Mouse (Mus musculus) MEL (cell line): Measurements from ENCODE around the gene Vwa3a. TPM values are rescaled to one million over a fixed set of nuclear protein-coding genes. Genes with fewer than 3 reads are reported as not detected.

Source experiments
- DNase-seq: peaks from one replicate; pipeline ENCODE4 v3.0.0; 2011; ENCODE audit warnings: low read depth, low spot score
- H3K27ac ChIP-seq: 2 replicates; pipeline ENCODE4 v1.5.1; 2012; ENCODE audit warnings: low read depth, mild to moderate bottlenecking, control low read depth, low read length, moderate library complexity; ENCODE audit not compliant: control insufficient read depth
- H3K27me3 ChIP-seq, 2 experiments: fragments of 150-350 bp in 1 of 2; sonication (generic) in 1 of 2; 2 replicates each; pipeline ENCODE4 v1.6.1; 2012; ENCODE audit warnings: low read length in 2 of 2, mild to moderate bottlenecking in 2 of 2, improper control_type of control experiment in 1 of 2, moderate library complexity in 1 of 2; ENCODE audit not compliant: insufficient read depth in 2 of 2, control insufficient read depth in 1 of 2
- H3K36me3 ChIP-seq, 2 experiments: 2 replicates each; pipeline ENCODE4 v1.6.1; 2012 to 2014; ENCODE audit warnings: low read length in 2 of 2, improper control_type of control experiment in 1 of 2, inconsistent platforms in 1 of 2, mild to moderate bottlenecking in 1 of 2; ENCODE audit not compliant: insufficient read depth in 2 of 2, control insufficient read depth in 1 of 2
- H3K4me1 ChIP-seq, 2 experiments: fragments of 150-350 bp in 1 of 2; sonication (generic) in 1 of 2; 2 replicates each; pipeline ENCODE4 v1.6.1; 2012; ENCODE audit warnings: low read length in 2 of 2, improper control_type of control experiment in 1 of 2, mild to moderate bottlenecking in 1 of 2; ENCODE audit not compliant: insufficient read depth in 2 of 2, control insufficient read depth in 1 of 2
- H3K4me3 ChIP-seq, 2 experiments: fragments of 150-350 bp in 1 of 2; sonication (generic) in 1 of 2; 2 replicates each; pipeline ENCODE4 v1.5.1; 2012; ENCODE audit warnings: low read depth in 2 of 2, low read length in 2 of 2, mild to moderate bottlenecking in 2 of 2, moderate library complexity in 2 of 2, control low read depth in 1 of 2, improper control_type of control experiment in 1 of 2; ENCODE audit not compliant: control insufficient read depth in 1 of 2, insufficient read depth in 1 of 2
- H3K79me2 ChIP-seq: 2 replicates; pipeline ENCODE4 v1.6.1; 2012; ENCODE audit warnings: mild to moderate bottlenecking, low read length, moderate library complexity; ENCODE audit not compliant: control insufficient read depth, poor library complexity, insufficient read depth
- H3K9ac ChIP-seq: 2 replicates; pipeline ENCODE4 v1.6.1; 2012; ENCODE audit warnings: low read depth, mild to moderate bottlenecking, control low read depth, low read length, moderate library complexity; ENCODE audit not compliant: control insufficient read depth, poor library complexity, severe bottlenecking
- H3K9me3 ChIP-seq: fragments of 150-350 bp; sonication (generic); replicated peaks from 2 replicates; pipeline ENCODE4 v1.6.1; 2012; ENCODE audit warnings: mild to moderate bottlenecking, low read length, improper control_type of control experiment, moderate library complexity; ENCODE audit not compliant: insufficient read depth
- BHLHE40 ChIP-seq: IDR thresholded peaks from 2 replicates; pipeline ENCODE4 v1.6.1; 2012; ENCODE audit warnings: low read depth, mild to moderate bottlenecking, inconsistent platforms, low read length, improper control_type of control experiment, borderline replicate concordance
- CHD1 ChIP-seq: IDR thresholded peaks from 2 replicates; pipeline ENCODE4 v1.6.1; 2012; ENCODE audit warnings: low read depth, mild to moderate bottlenecking, inconsistent platforms, low read length, improper control_type of control experiment
- CHD2 ChIP-seq: IDR thresholded peaks from 2 replicates; pipeline ENCODE4 v1.6.1; 2011; ENCODE audit warnings: low read length, improper control_type of control experiment
- ELF1 ChIP-seq: IDR thresholded peaks from 2 replicates; pipeline ENCODE4 v1.6.1; 2014; ENCODE audit warnings: low read depth, mild to moderate bottlenecking, inconsistent platforms, low read length, improper control_type of control experiment, moderate library complexity
- EP300 ChIP-seq, 2 experiments: IDR thresholded peaks; 2 replicates each; pipeline ENCODE4 v1.6.1; 2011; ENCODE audit warnings: improper control_type of control experiment in 2 of 2, low read length in 2 of 2, low read depth in 1 of 2, mild to moderate bottlenecking in 1 of 2
- ETS1 ChIP-seq: IDR thresholded peaks from 2 replicates; pipeline ENCODE4 v1.6.1; 2012; ENCODE audit warnings: low read depth, mild to moderate bottlenecking, inconsistent platforms, low read length, improper control_type of control experiment, moderate library complexity
- GATA1 ChIP-seq: IDR thresholded peaks from 2 replicates; pipeline ENCODE4 v1.6.1; 2011; ENCODE audit warnings: low read depth, low read length, improper control_type of control experiment
- HCFC1 ChIP-seq: IDR thresholded peaks from 2 replicates; pipeline ENCODE4 v1.6.1; 2012; ENCODE audit warnings: low read depth, mild to moderate bottlenecking, inconsistent platforms, low read length, improper control_type of control experiment, moderate library complexity
- JUND ChIP-seq: IDR thresholded peaks from 2 replicates; pipeline ENCODE4 v1.6.1; 2011; ENCODE audit warnings: low read depth, mild to moderate bottlenecking, improper control_type of control experiment, low read length
- MAFK ChIP-seq: IDR thresholded peaks from 2 replicates; pipeline ENCODE4 v1.6.1; 2011; ENCODE audit warnings: low read depth, mild to moderate bottlenecking, low read length, improper control_type of control experiment, borderline replicate concordance
- MAX ChIP-seq: IDR thresholded peaks from 2 replicates; pipeline ENCODE4 v1.6.1; 2011; ENCODE audit warnings: low read length, improper control_type of control experiment
- MAZ ChIP-seq: IDR thresholded peaks from 2 replicates; pipeline ENCODE4 v1.6.1; 2012; ENCODE audit warnings: low read depth, mild to moderate bottlenecking, inconsistent platforms, low read length, improper control_type of control experiment
- MXI1 ChIP-seq: IDR thresholded peaks from 2 replicates; pipeline ENCODE4 v1.6.1; 2011; ENCODE audit warnings: mild to moderate bottlenecking, low read depth, low read length, improper control_type of control experiment
- MYB ChIP-seq: IDR thresholded peaks from 2 replicates; pipeline ENCODE4 v1.6.1; 2011; ENCODE audit warnings: mild to moderate bottlenecking, low read depth, low read length, improper control_type of control experiment
- MYC ChIP-seq: IDR thresholded peaks from 2 replicates; pipeline ENCODE4 v1.6.1; 2011; ENCODE audit warnings: low read depth, mild to moderate bottlenecking, low read length, improper control_type of control experiment, moderate library complexity
- NELFE ChIP-seq: IDR thresholded peaks from 2 replicates; pipeline ENCODE4 v1.6.1; 2011; ENCODE audit warnings: low read depth, low read length, improper control_type of control experiment
- NRF1 ChIP-seq: IDR thresholded peaks from 2 replicates; pipeline ENCODE4 v1.6.1; 2014; ENCODE audit warnings: low read depth, mild to moderate bottlenecking, inconsistent platforms, low read length, improper control_type of control experiment, moderate library complexity; ENCODE audit not compliant: poor library complexity, insufficient read depth, severe bottlenecking
- POLR2A ChIP-seq, 2 experiments: IDR thresholded peaks; 2 replicates each; pipeline ENCODE4 v1.6.1; 2011 to 2012; ENCODE audit warnings: low read length in 2 of 2, mild to moderate bottlenecking in 2 of 2, control low read depth in 1 of 2, improper control_type of control experiment in 1 of 2, low read depth in 1 of 2, moderate library complexity in 1 of 2; ENCODE audit not compliant: control insufficient read depth in 1 of 2, insufficient read depth in 1 of 2, poor library complexity in 1 of 2
- POLR2AphosphoS2 ChIP-seq: IDR thresholded peaks from 2 replicates; pipeline ENCODE4 v1.6.1; 2011; ENCODE audit warnings: low read length, improper control_type of control experiment
- POLR2AphosphoS5 ChIP-seq: IDR thresholded peaks from 2 replicates; pipeline ENCODE4 v1.6.1; 2012; ENCODE audit warnings: low read depth, borderline replicate concordance, mild to moderate bottlenecking, inconsistent platforms, low read length, moderate library complexity, mixed read lengths
- RAD21 ChIP-seq: IDR thresholded peaks from 2 replicates; pipeline ENCODE4 v1.6.1; 2011; ENCODE audit warnings: mild to moderate bottlenecking, low read depth, low read length, improper control_type of control experiment
- RCOR1 ChIP-seq: IDR thresholded peaks from 2 replicates; pipeline ENCODE4 v1.6.1; 2012; ENCODE audit warnings: low read depth, mild to moderate bottlenecking, inconsistent platforms, low read length, improper control_type of control experiment
- SIN3A ChIP-seq: IDR thresholded peaks from 2 replicates; pipeline ENCODE4 v1.6.1; 2012; ENCODE audit warnings: low read length, improper control_type of control experiment, inconsistent platforms
- SMC3 ChIP-seq: IDR thresholded peaks from 2 replicates; pipeline ENCODE4 v1.6.1; 2011; ENCODE audit warnings: low read depth, low read length, improper control_type of control experiment
- TAL1 ChIP-seq: IDR thresholded peaks from 2 replicates; pipeline ENCODE4 v1.6.1; 2012; ENCODE audit warnings: mild to moderate bottlenecking, inconsistent platforms, low read length, moderate library complexity, mixed read lengths
- TCF12 ChIP-seq: IDR thresholded peaks from 2 replicates; pipeline ENCODE4 v1.6.1; 2014; ENCODE audit warnings: low read depth, mild to moderate bottlenecking, inconsistent platforms, low read length, improper control_type of control experiment, moderate library complexity
- USF1 ChIP-seq: IDR thresholded peaks from 2 replicates; pipeline ENCODE4 v1.6.1; 2014; ENCODE audit warnings: low read depth, mild to moderate bottlenecking, inconsistent platforms, low read length, improper control_type of control experiment, moderate library complexity
- USF2 ChIP-seq, 2 experiments: IDR thresholded peaks; 2 replicates each; pipeline ENCODE4 v1.6.1; 2011 to 2012; ENCODE audit warnings: improper control_type of control experiment in 2 of 2, low read length in 2 of 2, borderline replicate concordance in 1 of 2, inconsistent platforms in 1 of 2, low read depth in 1 of 2, mild to moderate bottlenecking in 1 of 2; ENCODE audit not compliant: insufficient read depth in 1 of 2
- ZKSCAN1 ChIP-seq: IDR thresholded peaks from 2 replicates; pipeline ENCODE4 v1.6.1; 2012; ENCODE audit warnings: low read depth, mild to moderate bottlenecking, inconsistent platforms, low read length, improper control_type of control experiment, moderate library complexity
- ZMIZ1 ChIP-seq: IDR thresholded peaks from 2 replicates; pipeline ENCODE4 v1.6.1; 2012; ENCODE audit warnings: low read depth, mild to moderate bottlenecking, inconsistent platforms, low read length, improper control_type of control experiment, moderate library complexity
- polyA plus RNA-seq, 2 experiments: library from polyadenylated mRNA; stranded (reverse) in 1 of 2; unstranded in 1 of 2; fragments of >175 nt in 1 of 2; fragments of >200 nt in 1 of 2; gene quantifications; 2 replicates each; pipeline versions ENCODE4 v1.2.1 to v1.2.4; 2012; ENCODE audit warnings: low replicate concordance in 2 of 2, low read depth in 1 of 2; ENCODE audit not compliant: insufficient read length in 2 of 2, insufficient read depth in 1 of 2, missing spikeins in 1 of 2
- total RNA-seq: library from RNA; depleted of rRNA; stranded (reverse); fragments of 300-350 nt; gene quantifications from 2 replicates; pipeline ENCODE4 v1.2.3, GENCODE M21; 2012

Vwa3a gene
- total and polyA plus RNA-seq, 3 experiments, result not detected

DNA sequence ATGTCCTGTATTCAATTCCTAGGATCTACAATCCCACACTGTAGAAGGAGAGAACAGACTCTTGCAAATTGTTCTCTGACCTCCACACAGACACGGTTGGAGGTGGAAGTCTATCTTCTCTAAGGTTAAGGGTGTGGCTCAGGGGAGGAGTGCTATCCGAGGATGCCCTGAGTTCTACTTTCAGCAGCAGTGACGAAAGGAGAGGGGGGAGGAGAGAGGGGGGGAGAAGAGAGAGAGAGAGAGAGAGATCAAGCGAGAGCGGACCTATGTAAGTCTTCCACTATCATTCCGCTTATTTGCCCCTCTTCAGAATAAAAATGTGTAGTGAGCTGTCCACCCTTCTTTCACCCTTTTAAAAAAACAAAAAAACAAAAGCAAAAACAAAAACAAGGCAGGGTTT, 95.3 kb downstream of the Vwa3a start:
- Histone ChIP-seq H3K27ac (peak overlapping the region; percentile 62), H3K36me3 (peaks cover 0 to 14% of the 10 kb centered on the region in 2 experiments; a peak in 2 of 4 replicates), H3K9me3 (no peaks in the 10 kb centered on the region), H3K79me2 (peaks cover 1% of the 10 kb centered on the region; the same call in 1 of the 2 replicates), H3K27me3 (no peaks in the 10 kb centered on the region), H3K4me3 (peak overlapping the region; percentile 68 to 99), H3K4me1 (peaks cover 5 to 26% of the 10 kb centered on the region in 2 experiments), H3K9ac (peak overlapping the region; percentile 64)
- DNase-seq, result peak; percentile 85
- TF ChIP-seq EP300 (IDR thresholded peaks at IDR 0.05; ENCODE audit: low read depth in 1 of 2, low read length in 2 of 2) (peak; percentile 23 to 38; a peak in 1 of 4 replicates), RCOR1 (peak; percentile 24; the same call in 1 of the 2 replicates), GATA1 (no peak), ETS1 (0 out of 2 replicates have a peak, but pooled peaks have one; percentile 32), POLR2A (IDR thresholded peaks at IDR 0.05; ENCODE audit: control insufficient read depth in 1 of 2, insufficient read depth in 1 of 2, low read depth in 1 of 2, low read length in 2 of 2, poor library complexity in 1 of 2) (no peak), CHD2 (no peak), NRF1 (no peak), ZKSCAN1 (no peak), MAZ (peak; percentile 97), RAD21 (no peak), ELF1 (0 out of 2 replicates have a peak, but pooled peaks have one; percentile 33), JUND (peak; percentile 70; the same call in 1 of the 2 replicates), CHD1 (no peak), BHLHE40 (no peak), MYC (peak; percentile 47), USF1 (no peak), TAL1 (no peak), MAFK (no peak), MYB (no peak), SMC3 (no peak), MXI1 (no peak)

DNA sequence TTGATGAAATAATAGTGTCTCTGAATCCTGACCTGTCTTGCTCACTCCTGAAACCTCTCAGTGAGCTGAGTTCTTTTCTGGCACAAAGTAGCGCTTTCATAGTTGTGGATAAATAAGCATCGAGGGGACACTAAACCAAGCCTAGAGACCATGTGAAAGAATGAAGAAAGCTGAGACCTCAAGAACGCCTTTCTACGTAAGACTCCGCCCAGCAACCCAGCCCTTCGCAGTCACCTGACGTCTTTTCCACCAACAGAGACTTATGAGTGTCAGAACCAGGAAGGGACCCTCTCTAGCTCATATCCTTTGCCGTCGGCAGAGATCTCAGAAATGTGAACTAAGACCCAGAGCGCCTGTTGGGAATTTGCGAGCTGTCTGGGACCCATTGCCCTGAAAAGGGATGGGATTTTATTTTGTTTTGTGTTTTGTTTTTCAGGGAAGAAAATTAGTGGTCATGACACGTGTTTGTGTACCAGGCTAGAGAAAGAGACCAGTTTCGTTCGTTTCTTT, 95.8 kb downstream of the Vwa3a start:
- Histone ChIP-seq H3K36me3 (peaks cover 0 to 12% of the 10 kb centered on the region in 2 experiments; a peak in 2 of 4 replicates), H3K9me3 (no peaks in the 10 kb centered on the region), H3K27me3 (no peaks in the 10 kb centered on the region), H3K9ac (peak overlapping the region; percentile 88), H3K79me2 (peaks cover 1% of the 10 kb centered on the region; the same call in 1 of the 2 replicates), H3K4me1 (peaks cover 5 to 21% of the 10 kb centered on the region in 2 experiments), H3K27ac (peak overlapping the region; percentile 92), H3K4me3 (peak overlapping the region; percentile 68 to 99)
- peak; percentile 96 for DNase-seq
- TF ChIP-seq MAFK, result no peak
- peak; percentile 88 for TF ChIP-seq ELF1
- TF ChIP-seq NELFE, result peak; percentile 82
- peak; percentile 95 for TF ChIP-seq ZMIZ1
- TF ChIP-seq MAZ, result no peak
- TF ChIP-seq MYC, result peak; percentile 64
- TF ChIP-seq POLR2AphosphoS2, result peak; percentile 78; the same call in 1 of the 2 replicates
- TF ChIP-seq TCF12, result peak; percentile 54; the same call in 1 of the 2 replicates
- peak; percentile 37; the same call in 1 of the 2 replicates for TF ChIP-seq POLR2AphosphoS5
- TF ChIP-seq MAX, result peak; percentile 89
- TF ChIP-seq USF2 (IDR thresholded peaks at IDR 0.05; ENCODE audit: borderline replicate concordance in 1 of 2, insufficient read depth in 1 of 2, low read depth in 1 of 2, low read length in 2 of 2), result peak in 1 of 2 experiments; percentile 69; a peak in 2 of 4 replicates
- TF ChIP-seq SIN3A, result peak; percentile 86
- TF ChIP-seq BHLHE40, result no peak
- no peak for TF ChIP-seq CHD2
- no peak for TF ChIP-seq RCOR1
- no peak for TF ChIP-seq MYB
- TF ChIP-seq HCFC1, result peak; percentile 57
